Mouse (Mus musculus) heart, embryonic 14.5 days (tissue): Measurements from ENCODE around the gene Alox12. TPM values are rescaled to one million over a fixed set of nuclear protein-coding genes. Genes with fewer than 3 reads are reported as not detected.

Experiments
- ATAC-seq: fragments of 200-750 bp; cut with Nextera tagmentation; 2 replicates; pipeline ENCODE4 v1.8.0; 2017; ENCODE audit warnings: low read depth, moderate TSS enrichment; ENCODE audit not compliant: insufficient number of reproducible peaks, insufficient read depth, low FRiP score
- H3K27ac ChIP-seq, 2 experiments: fragments of 200-500 bp in 1 of 2; fragments of 300-500 bp in 1 of 2; sonication (generic) in 1 of 2; replicated peaks in 1 of 2; 2 replicates each; pipeline ENCODE4 v1.5.1; 2012 to 2014; ENCODE audit warnings: low read depth in 2 of 2, low read length in 2 of 2, control low read depth in 1 of 2, mild to moderate bottlenecking in 1 of 2, mixed read lengths in 1 of 2; ENCODE audit not compliant: control insufficient read depth in 1 of 2, insufficient read depth in 1 of 2
- H3K27me3 ChIP-seq: fragments of 300-500 bp; sonication (generic); 2 replicates; pipeline ENCODE4 v1.6.1; 2014; ENCODE audit warnings: mild to moderate bottlenecking, low read length, control low read depth; ENCODE audit not compliant: control insufficient read depth, insufficient read depth
- H3K36me3 ChIP-seq: fragments of 300-500 bp; sonication (generic); 2 replicates; pipeline ENCODE4 v1.6.1; 2014; ENCODE audit warnings: mild to moderate bottlenecking, control low read depth, low read length, mixed read lengths; ENCODE audit not compliant: control insufficient read depth, insufficient read depth
- H3K4me1 ChIP-seq, 2 experiments: fragments of 200-500 bp in 1 of 2; fragments of 300-500 bp in 1 of 2; sonication (generic) in 1 of 2; 2 replicates each; pipeline ENCODE4 v1.6.1; 2012 to 2014; ENCODE audit warnings: low read length in 2 of 2, control low read depth in 1 of 2, mixed read lengths in 1 of 2; ENCODE audit not compliant: control insufficient read depth in 2 of 2, insufficient read depth in 2 of 2
- H3K4me2 ChIP-seq: fragments of 300-500 bp; sonication (generic); 2 replicates; pipeline ENCODE4 v1.6.1; 2014; ENCODE audit warnings: mild to moderate bottlenecking, low read length
- H3K4me3 ChIP-seq, 2 experiments: fragments of 200-500 bp in 1 of 2; fragments of 300-500 bp in 1 of 2; sonication (generic) in 1 of 2; 2 replicates each; pipeline ENCODE4 v1.5.1; 2012 to 2014; ENCODE audit warnings: low read length in 2 of 2, mild to moderate bottlenecking in 2 of 2, control low read depth in 1 of 2, low read depth in 1 of 2, moderate library complexity in 1 of 2; ENCODE audit not compliant: control insufficient read depth in 1 of 2, insufficient read depth in 1 of 2
- H3K9ac ChIP-seq: fragments of 300-500 bp; sonication (generic); 2 replicates; pipeline ENCODE4 v1.6.1; 2014; ENCODE audit warnings: mild to moderate bottlenecking, low read length
- H3K9me3 ChIP-seq: fragments of 300-500 bp; sonication (generic); 2 replicates; pipeline ENCODE4 v1.6.1; 2016; ENCODE audit warnings: low read length, control low read depth; ENCODE audit not compliant: control insufficient read depth
- WGBS: fragments of 180-500 bp; shearing (Covaris S2); extraction: QIAGEN DNeasy Blood & Tissue Kit; methylation state at CpG from one replicate; pipeline ENCODE4 v1.1.7; 2014; 5-methylcytosine and 5-hydroxymethylcytosine counted together
- polyA plus RNA-seq: library from polyadenylated mRNA; unstranded; fragments of >200 nt; fragmentation: Nextera tagmentation; extraction: Ambion mirVana; gene quantifications from 2 replicates; pipeline ENCODE4 v1.2.1, GENCODE M21; 2014

Gene Alox12
- polyA plus RNA-seq, 1 experiment from 2014 or later: 3.0 TPM

- 55% methylated on average over 5 of the region's 5 CpGs for WGBS
- H3K4me1 ChIP-seq: peaks cover 0 to 2% of the 10 kb centered on the region in 2 experiments; a peak in 2 of 4 replicates
- H3K9ac ChIP-seq: no peak overlapping the region
- H3K27me3 ChIP-seq: peaks cover 27% of the 10 kb centered on the region
- H3K4me3 ChIP-seq: no peak overlapping the region
- H3K4me2 ChIP-seq: no peak overlapping the region
- no peaks in the 10 kb centered on the region for H3K9me3 ChIP-seq
- no peaks in the 10 kb centered on the region for H3K36me3 ChIP-seq
- no peak for ATAC-seq
- H3K27ac ChIP-seq: no peak overlapping the region
Measured at GRCm38 (mm10) chr11:70208778-70209388, 46.3 kb downstream of the Alox12 start.

DNA sequence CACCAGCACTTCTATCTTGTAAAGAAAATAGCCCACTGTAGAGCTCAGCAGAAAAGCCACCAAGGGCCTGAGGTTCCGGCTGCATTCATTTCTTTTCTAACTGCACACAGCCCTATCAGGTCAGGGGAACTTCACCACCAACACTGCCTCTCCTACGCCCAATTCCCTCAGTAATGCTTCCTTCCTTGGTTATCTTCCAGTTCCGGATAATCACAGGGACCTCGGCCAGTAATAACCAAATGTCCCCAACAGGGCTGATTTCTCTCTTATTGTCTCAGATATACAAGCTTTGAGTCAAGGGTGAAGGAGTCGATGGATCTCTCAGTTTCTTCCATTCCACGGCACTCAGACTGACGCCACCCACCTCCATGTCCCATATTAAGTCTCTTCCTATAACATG is 47.9 kb downstream of the Alox12 start:
- Histone ChIP-seq H3K4me1 (no peaks in the 10 kb centered on the region), H3K9me3 (no peaks in the 10 kb centered on the region), H3K27ac (no peak overlapping the region), H3K36me3 (no peaks in the 10 kb centered on the region), H3K4me2 (no peak overlapping the region), H3K4me3 (no peak overlapping the region), H3K9ac (no peak overlapping the region), H3K27me3 (peaks cover 12% of the 10 kb centered on the region)
- no peak for ATAC-seq
- WGBS: 58% methylated on average over 7 of the region's 7 CpGs

DNA sequence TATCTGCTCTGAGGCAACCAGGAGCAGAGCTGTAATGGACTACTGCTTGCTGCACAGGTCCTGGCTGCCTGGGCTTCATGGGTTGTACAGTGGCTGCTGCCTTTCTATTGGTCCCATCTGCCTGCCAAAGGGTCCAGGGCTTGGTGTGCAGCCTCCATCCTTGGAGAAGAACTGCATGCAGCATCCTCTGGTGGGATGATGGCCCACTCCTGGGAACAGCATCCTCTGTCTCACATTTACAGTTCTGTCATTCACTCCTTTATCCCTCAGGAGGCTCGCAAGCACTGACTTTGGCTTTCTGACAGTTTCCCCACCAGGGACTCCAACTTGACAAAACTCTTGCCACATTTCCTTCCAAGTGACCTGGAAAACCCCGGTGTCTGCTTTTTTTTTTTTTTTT is 48.4 kb downstream of the Alox12 start:
- WGBS: 64% methylated on average over 2 of the region's 2 CpGs
- ATAC-seq: no peak
- Histone ChIP-seq H3K9ac (no peak overlapping the region), H3K4me1 (no peaks in the 10 kb centered on the region), H3K27ac (no peak overlapping the region), H3K9me3 (no peaks in the 10 kb centered on the region), H3K36me3 (no peaks in the 10 kb centered on the region), H3K4me2 (no peak overlapping the region), H3K27me3 (peaks cover 8% of the 10 kb centered on the region), H3K4me3 (no peak overlapping the region)

DNA sequence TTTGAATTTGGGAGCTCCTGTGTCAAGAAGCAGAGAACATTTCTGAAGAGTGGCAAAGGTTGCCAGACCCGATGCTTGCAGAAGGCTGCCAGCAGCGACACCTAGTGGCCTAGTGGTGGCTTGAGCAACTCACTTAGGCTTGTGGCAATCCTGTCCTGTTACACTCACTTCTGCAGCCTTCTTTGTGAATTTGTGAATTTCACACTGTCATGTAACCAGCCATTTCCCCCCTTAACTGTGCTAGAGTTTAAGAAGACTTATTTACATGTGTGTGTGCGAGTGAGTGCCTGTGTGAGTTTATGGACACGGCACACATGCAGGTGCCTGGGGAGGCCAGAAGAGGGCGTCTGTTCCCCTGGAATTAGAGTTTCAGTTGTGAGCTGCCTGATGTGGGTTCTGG is 53.5 kb downstream of the Alox12 start:
- ATAC-seq: no peak
- H3K9ac ChIP-seq: no peak overlapping the region
- H3K27ac ChIP-seq: no peak overlapping the region
- no peak overlapping the region for H3K4me2 ChIP-seq
- no peaks in the 10 kb centered on the region for H3K9me3 ChIP-seq
- 37% methylated on average over 5 of the region's 5 CpGs for WGBS
- no peaks in the 10 kb centered on the region for H3K4me1 ChIP-seq
- no peak overlapping the region for H3K4me3 ChIP-seq
- H3K27me3 ChIP-seq: no peaks in the 10 kb centered on the region; the same call in 1 of the 2 replicates
- H3K36me3 ChIP-seq: no peaks in the 10 kb centered on the region

DNA sequence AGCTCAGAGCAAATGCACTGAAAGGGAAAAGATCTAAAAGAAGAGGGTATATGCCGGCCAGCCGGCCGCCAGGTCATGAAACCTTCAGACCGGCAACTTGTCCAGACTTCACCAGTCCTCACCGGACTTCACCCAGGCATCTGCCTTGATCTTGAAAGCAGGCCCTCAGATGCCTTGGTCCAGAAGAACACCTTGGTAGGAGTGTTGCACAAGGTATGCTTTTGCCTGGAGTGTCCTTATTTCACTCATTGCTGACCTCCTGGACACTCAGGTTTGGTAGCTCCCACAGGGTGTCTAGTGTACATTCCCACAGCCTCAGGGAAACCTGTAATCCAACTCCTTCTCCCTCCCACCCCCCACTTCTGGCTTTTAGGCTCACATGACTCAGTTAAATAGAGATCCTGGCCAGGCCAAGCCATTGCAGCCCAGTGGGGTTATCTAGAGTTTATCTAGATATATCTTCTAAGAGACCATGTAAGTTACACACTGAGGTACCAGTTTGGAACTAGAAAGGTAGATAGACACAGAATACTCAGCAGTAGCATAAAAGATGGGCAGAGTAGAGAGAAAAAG is 55.0 kb downstream of the Alox12 start:
- no peaks in the 10 kb centered on the region for H3K27me3 ChIP-seq
- H3K4me1 ChIP-seq: no peaks in the 10 kb centered on the region
- no peak overlapping the region for H3K9ac ChIP-seq
- ATAC-seq: no peak
- H3K4me3 ChIP-seq: no peak overlapping the region
- no peaks in the 10 kb centered on the region for H3K36me3 ChIP-seq
- 82% methylated on average over 5 of the region's 5 CpGs for WGBS
- H3K9me3 ChIP-seq: no peaks in the 10 kb centered on the region; the same call in 1 of the 2 replicates
- H3K27ac ChIP-seq: no peak overlapping the region
- H3K4me2 ChIP-seq: no peak overlapping the region

- Histone ChIP-seq H3K4me3 (no peak overlapping the region), H3K4me2 (no peak overlapping the region), H3K9ac (no peak overlapping the region), H3K36me3 (no peaks in the 10 kb centered on the region), H3K27me3 (no peaks in the 10 kb centered on the region), H3K27ac (no peak overlapping the region), H3K9me3 (no peaks in the 10 kb centered on the region; the same call in 1 of the 2 replicates), H3K4me1 (no peaks in the 10 kb centered on the region)
- no peak for ATAC-seq
- WGBS: 81% methylated on average over 8 of the region's 8 CpGs
Measured at GRCm38 (mm10) chr11:70199107-70199506, 56.0 kb downstream of the Alox12 start.

DNA sequence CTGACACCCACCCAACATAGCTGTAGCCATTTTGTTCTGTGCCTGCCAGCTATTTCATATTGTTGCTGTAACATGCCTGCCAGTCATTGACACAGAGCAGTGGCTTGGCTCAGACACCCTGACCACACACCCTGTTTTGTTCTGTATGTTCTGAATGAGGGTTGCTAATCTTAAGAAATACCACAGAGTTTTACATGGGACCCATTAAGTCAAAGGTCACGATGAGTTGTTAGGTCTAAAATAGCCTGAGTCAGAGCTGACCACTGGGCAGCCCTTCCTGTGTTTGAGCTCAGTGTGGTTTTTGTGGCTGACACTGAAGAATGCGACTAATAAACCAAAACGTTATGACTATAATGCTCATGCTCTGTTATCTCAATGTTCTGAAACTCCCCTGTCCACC is 56.8 kb downstream of the Alox12 start:
- no peak overlapping the region for H3K4me3 ChIP-seq
- 81% methylated on average over 3 of the region's 3 CpGs for WGBS
- H3K4me2 ChIP-seq: no peak overlapping the region
- no peak overlapping the region for H3K9ac ChIP-seq
- H3K27me3 ChIP-seq: no peaks in the 10 kb centered on the region
- no peaks in the 10 kb centered on the region for H3K36me3 ChIP-seq
- no peak for ATAC-seq
- no peaks in the 10 kb centered on the region for H3K4me1 ChIP-seq
- no peak overlapping the region for H3K27ac ChIP-seq
- no peaks in the 10 kb centered on the region; the same call in 1 of the 2 replicates for H3K9me3 ChIP-seq
